Mouse (Mus musculus) ES-CJ7 (cell line): ENCODE results near the gene Nsg2.

ENCODE experiments used
- DNase-seq: peaks from one replicate; pipeline ENCODE4 v3.0.0; 2011; ENCODE audit warnings: low read depth, low spot score

Nsg2 gene

DNA sequence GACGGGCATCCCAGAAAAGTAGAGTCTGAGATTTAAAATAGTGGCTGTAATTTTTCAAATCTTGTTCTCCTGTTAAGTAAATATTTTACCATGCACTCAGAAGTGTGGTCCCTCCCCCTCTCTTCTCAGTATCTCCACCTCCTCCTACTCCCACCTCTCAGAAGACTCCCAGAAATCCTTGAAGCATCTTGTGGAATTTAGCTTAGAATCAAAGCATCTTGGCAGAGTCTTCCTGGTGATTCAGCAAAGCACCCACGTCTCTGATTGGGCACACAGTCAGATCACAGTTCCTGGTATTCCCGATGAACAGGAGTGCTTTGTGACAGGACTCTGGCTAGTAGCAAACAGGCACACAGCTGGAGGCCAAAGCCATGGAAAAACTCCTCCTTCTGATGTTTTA lies 83.2 kb downstream of the Nsg2 start:
- no peak for DNase-seq

DNA sequence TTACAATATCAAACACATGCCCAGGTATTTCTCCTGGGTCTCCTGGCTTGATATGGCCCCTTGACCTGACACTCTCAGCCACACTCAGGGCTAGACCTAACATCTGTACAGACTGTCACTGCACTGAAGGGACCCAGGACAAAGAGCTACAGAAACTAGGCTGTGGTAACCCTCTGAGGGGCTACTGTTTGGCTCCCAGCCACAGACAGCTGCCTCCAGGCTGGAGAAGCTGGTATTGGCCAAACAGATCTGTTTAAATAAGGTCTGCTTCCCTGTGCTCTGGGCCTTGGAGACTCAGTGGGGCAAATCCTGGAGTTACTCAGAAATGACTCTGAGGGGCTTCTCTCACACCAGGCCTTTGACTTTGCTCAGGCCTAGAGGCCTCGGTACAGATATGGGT lies 86.3 kb downstream of the Nsg2 start:
- DNase-seq: no peak

DNA sequence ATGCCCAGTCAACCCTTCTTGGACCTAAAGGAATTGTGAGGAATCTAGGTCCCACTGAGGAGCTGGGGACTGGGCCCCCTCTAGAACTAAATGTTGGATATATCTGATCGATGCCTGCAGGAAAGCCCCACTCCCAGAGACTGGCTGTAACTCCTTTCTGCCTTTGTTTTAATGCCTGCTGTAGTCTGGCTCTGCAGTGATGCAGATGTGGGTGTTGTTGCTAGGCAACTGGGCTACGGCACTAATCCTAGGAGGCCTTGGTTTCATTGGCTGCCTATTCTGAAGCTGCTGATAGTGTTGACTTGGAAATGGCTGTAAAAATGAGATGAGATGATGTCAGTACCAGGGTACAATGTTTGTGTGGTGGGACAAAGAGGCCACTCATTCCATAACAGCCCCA lies 87.1 kb downstream of the Nsg2 start:
- DNase-seq: peak; percentile 44

DNA sequence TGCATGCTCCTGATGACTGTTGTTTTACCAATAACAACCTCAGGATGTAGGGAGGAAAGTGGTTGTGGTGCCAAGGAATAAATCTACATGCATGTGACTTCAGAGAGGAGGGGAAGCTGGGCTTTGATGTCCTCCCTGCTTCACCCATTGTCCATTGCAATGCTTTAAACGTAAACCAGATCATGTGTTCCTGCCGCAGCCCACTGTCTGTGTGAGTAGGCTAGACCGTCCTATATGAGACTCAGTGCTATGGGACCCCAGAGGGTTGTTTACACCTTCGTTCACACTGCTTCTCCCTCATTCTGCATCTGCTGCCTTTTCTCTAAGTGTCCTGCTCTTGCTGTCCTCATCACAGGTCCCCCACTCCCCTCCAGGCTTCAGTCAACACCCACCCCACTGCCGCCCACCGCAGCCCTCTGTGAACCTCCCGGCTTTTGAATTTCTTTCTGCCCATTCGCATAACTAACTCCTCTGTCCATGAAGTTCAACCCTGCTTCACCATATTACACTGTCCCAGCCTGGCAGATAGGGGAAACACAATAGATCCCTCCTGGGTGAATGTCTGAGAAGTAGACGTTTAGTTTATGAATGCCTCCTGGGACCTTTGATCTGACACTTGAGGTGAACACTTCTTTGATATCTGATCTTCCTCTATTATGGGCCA lies 87.6 kb downstream of the Nsg2 start:
- no peak for DNase-seq

DNA sequence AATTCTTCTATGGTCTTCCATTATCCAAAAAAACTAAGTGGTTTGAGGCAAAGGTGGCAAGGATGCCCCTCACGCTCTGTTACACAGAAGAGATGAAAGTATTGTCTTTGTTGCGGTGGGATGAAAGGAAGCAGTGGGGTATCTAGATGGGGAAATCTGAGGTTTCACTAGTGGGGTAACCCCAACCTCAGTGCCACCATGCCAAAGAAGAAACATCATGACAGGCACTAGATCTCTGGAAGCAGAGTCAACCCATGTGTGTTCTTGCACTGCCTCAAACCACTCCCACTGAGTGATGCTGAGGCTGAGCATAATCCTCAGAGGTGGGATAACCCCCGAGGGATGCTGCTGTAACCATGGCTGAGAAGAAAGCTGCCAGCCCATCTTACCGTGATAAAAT lies 95.5 kb downstream of the Nsg2 start:
- no peak for DNase-seq

DNA sequence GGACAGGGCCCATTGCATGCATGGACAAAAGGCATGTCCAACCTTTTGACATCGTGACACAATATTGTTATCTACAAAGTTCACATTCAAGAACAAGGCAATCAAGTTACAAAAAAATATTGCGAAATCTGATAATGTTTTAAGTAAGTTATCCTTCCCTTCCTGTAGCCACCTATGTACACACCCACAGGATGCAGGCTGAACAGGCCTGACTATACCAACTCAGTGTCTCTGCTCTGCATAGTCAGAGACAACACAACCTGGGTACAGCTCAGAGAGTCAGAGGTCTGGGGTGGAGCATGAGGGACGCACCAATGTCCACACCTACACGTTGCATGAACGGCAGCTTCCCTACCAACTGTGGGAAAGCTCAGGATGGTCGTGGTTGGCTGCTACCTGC lies 96.1 kb downstream of the Nsg2 start:
- DNase-seq: no peak

DNA sequence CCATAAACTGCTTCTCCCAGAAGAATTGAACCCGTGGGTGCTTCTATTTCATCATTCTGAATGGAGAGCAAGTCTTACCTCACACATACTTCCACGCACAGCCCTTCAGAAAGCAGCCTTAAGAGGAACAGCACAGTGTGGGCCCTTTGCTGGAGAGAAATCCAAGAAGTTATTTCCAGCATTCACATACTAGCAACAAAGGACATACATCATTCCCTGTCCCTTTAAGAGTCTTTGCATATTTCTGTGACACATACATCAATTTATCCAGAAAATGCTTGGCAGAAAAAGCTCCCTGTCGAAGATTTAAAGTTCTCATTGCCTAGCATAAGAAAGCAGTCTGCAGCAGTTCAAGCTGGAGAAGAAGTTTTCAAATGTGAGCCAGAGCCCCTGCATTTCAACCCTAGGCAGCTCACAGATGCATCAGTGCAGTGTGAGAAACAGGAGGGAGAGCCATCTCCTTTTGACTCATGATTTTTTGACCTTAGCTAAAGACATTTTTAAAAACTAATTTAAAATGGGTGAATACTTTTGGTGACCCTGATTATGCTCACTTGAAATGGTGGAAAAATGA lies 100.9 kb downstream of the Nsg2 start:
- DNase-seq: no peak

DNA sequence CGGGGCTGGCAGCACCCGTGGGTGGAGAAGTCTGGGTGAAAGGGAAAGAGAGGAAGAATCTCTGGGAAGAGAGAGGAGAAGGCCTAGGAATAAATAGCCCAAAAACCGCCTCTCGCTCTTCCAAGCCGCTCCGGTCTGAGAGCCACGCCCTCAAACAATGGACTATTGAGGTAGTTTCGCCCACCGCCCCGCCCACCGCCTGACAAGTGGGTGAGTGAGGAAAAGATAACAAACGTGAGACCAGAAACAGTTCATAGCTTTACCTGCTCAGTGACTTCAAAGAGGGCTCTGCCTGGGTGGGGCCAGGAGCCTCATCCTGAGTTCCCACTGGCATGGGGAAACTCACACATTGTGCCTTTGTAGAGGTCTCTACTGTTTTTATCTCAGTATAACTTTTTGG lies 102.7 kb downstream of the Nsg2 start:
- DNase-seq: peak; percentile 44

DNA sequence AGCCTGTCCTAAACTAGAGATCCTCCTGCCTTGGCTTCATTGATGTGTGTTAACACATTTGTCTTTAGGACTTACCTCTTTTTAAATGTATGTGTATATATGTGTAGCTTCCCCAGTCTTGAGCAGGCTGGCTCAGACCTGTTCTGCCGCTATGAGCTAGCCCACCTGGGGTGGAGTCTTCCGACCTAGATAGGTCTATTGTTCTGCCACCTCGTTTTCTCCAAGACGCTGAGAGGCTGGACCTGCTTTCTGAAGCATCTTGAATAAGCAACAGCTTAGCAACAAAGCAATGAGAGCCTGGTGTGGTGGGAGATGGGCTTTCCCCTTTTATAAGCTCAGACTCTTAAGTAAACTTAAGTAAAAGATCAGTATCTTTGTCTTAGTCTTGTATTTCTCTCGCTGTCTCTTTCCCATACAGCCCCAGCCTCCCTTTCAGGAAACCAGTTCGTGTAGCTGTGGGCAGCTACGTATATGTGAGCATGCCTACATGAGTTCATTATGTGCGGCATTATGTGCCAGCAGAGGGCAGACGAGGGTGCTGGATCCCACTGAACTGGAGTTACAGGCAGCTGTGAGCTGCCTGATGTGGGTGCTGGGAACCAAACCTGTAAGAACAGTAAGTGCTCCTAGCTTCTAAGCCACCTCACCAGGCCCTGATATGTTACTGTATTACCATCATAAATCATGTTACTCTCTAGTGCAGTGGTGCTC lies 104.3 kb downstream of the Nsg2 start:
- DNase-seq: peak; percentile 76

DNA sequence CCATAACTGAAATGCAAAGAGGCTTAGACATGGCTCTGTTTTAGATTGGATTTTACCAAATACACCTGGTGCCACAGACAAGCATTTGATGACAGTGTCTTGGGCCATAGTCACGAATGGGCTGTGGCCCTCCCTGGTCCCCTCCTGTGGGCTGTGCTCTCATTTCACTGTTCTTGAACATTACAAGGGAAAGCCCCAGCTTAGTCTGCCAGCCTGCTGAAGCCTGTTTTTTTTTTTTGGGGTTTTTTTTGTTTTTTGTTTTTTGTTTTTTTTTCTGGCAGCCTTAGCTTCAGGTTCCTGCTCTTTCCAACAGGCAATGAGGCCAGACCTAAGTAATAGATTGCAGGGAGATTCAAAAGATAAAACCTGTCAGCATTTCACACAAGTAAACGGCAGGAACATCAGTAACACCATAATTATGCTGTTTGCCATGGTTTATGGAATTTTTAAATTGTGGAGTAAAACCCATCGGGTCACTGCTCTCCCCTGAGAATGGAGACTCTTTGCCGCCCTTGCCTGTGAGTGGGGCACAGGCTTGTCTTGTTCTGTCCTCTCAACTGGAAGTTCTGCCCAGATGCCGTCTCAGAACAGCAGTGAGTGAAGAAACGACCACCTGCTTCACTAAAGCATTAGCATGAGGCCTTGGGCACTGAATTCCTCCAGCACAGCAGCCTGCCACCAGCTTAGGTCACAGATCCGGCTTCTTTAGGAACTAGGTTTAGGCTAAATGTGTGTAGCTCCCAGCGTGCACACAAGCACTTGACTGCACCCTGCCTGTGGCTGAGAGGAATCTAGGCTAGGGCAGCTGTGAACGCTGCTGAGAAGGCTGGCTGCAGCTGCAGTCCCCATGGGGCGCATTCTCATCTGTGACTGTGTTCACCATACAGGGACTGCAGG lies 105.7 kb downstream of the Nsg2 start:
- DNase-seq: no peak

DNA sequence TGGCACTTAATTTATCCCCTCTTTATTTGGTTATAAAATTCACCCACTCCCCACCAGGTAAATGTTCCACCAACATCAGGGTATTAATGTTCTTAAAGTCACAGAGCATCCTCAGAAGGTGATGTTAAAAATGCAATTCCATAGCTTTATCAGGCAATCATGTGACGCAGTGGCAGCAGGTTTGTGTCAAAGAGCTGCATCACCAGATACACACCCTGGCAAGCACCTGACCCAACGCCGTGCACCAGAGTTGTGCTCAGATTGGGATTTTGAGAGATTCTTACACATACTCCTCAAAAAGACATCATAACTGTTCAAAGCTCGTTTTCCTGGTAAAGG lies 106.4 kb downstream of the Nsg2 start:
- no peak for DNase-seq

DNA sequence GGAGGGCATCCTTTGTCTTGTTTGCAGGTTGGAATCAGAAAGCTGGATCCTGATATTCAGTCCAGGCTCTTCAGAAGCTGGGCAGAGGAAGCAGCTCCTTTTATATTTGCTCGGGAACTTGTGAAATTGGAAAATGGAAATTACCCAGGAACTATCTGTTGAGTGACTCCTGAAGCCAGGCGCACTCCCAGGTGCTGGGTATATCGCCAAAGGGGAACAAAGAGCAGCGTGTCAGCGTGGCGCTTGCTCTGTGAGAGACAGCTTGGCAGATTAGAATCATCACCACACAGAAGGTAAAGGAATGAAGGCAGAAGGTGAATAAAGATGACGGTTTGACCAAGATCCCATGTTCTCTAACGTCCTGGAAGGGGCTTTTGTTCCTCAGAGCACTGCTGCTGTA lies 108.2 kb downstream of the Nsg2 start:
- DNase-seq: no peak
